Mouse (Mus musculus): ENCODE measurements around the gene Dlx6. TPM values are rescaled to one million over a fixed set of nuclear protein-coding genes. Genes with fewer than 3 reads are reported as not detected.

Gene Dlx6
- polyA plus RNA-seq, 1 experiment from 2014 or later: 4.4 TPM

DNA sequence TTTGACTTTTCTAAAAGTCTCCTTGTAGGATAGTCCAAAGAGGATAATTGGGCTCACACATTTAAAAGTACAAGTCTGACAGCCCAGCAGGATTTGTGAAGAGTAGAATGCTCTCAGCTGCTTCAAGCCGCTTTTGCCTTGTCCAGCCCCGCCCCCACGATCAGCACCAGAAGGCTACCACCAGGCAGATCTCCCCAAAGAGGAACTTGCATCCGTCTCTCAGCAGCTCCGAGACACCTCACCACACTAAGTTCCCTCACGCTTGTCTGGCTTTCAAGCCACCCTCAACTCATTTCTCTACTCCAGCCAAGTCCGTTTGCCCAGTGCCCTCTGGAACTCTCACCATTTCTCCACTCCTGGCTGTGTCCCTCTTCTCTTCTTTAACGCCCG is 52.4 kb downstream of the Dlx6 start:
- WGBS: 55% methylated on average over 9 of the region's 9 CpGs
- Histone ChIP-seq H3K36me3 (no peaks in the 10 kb centered on the region), H3K4me2 (replicated peaks) (no peak overlapping the region), H3K4me1 (replicated peaks) (no peaks in the 10 kb centered on the region), H3K27ac (no peak overlapping the region), H3K9me3 (no peaks in the 10 kb centered on the region), H3K9ac (replicated peaks) (no peak overlapping the region), H3K27me3 (no peaks in the 10 kb centered on the region), H3K4me3 (replicated peaks) (no peak overlapping the region)
- ATAC-seq: 0 out of 2 replicates have a peak, but pooled peaks have one; percentile 17

DNA sequence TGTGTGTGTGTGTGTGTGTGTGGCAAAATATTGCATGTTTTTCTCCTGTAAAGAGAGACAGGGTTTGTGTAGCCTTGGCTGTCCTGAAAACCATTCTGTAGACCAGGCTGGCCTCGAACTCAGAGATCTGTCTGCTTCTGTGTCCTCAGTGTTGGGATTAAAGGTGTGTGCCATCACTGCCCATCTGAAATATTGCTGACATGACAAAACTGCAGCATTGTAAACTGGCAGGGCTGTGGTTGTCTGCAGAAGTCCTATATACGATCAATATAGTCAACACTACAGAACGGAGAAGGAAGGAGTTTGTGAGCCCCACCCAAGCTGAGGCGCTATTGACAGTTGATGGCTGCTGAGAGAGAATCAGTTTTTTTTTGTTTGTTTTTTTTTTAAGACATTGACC is 54.2 kb downstream of the Dlx6 start:
- Histone ChIP-seq H3K27ac (no peak overlapping the region), H3K27me3 (no peaks in the 10 kb centered on the region), H3K9me3 (no peaks in the 10 kb centered on the region), H3K36me3 (no peaks in the 10 kb centered on the region), H3K4me3 (replicated peaks) (no peak overlapping the region), H3K4me2 (replicated peaks) (no peak overlapping the region), H3K4me1 (replicated peaks) (no peaks in the 10 kb centered on the region), H3K9ac (replicated peaks) (no peak overlapping the region)
- no peak for ATAC-seq
- 93% methylated on average over 4 of the region's 4 CpGs for WGBS

Other genes with a start within 250 kb of the Dlx6 start
- gene Dlx5, start 18.8 kb downstream of the Dlx6 start, polyA plus RNA-seq (2015; fragmentation: Nextera tagmentation; extraction: Ambion mirVana): 22.4 and 22.9 TPM in 2 replicates
- gene Sdhaf3, start 92.7 kb downstream of the Dlx6 start, polyA plus RNA-seq (2015; fragmentation: Nextera tagmentation; extraction: Ambion mirVana): 7.1 and 8.5 TPM in 2 replicates

Measured in midbrain, embryonic 13.5 days (tissue).